9 mouse cellular contexts compared by ENCODE assay signal in genomic region chr10:41682546-41683393, GRCm38 (mm10). TPM values are rescaled to one million over a fixed set of nuclear protein-coding genes. Genes with fewer than 3 reads are reported as not detected.
DNase-seq lines count a peak whose midpoint lies in the region; ATAC-seq and TF ChIP-seq lines count a peak whose summit lies in the region.
"Had no signal": no experiment of that assay in that cellular context is flagged by ENCODE, and none has a peak within 500 bp of the region (broad histone marks: within the 10 kb centered on the region; RNA-seq: fewer than 3 reads in every experiment).

No protein-coding gene starts in this region.

- H3K4me1 ChIP-seq in embryonic facial prominence, embryonic 11.5 days (ENCODE audit: control insufficient read depth, insufficient read depth, low read length), result no peaks in the 10 kb centered on the region; the same call in 1 of the 2 replicates
- peaks cover 0 to 2% of the 10 kb centered on the region in 2 experiments; a peak in 1 of 4 replicates for H3K4me1 ChIP-seq in liver, embryonic 14.5 days (replicated peaks; ENCODE audit: control insufficient read depth in 2 of 2, insufficient read depth in 2 of 2, low read length in 1 of 2)
- H3K4me1 ChIP-seq in neural tube, embryonic 13.5 days (replicated peaks), result peaks cover 16% of the 10 kb centered on the region
- H3K4me1 ChIP-seq in testis, adult 2 months (ENCODE audit: control insufficient read depth, insufficient read depth, low read length), result peaks cover 2% of the 10 kb centered on the region; the same call in 1 of the 2 replicates

- no peak overlapping the region for H3ac ChIP-seq in C2C12 (ENCODE audit: control insufficient read depth, insufficient read length, low read depth)

- TF ChIP-seq POLR2A in testis, adult 2 months (IDR thresholded peaks at IDR 0.05; ENCODE audit: control insufficient read depth, low read depth, low read length), result no peak

- H3K4me3 ChIP-seq in C2C12 (ENCODE audit: insufficient read depth, poor library complexity, severe bottlenecking), result no peak overlapping the region
- no peak overlapping the region for H3K4me3 ChIP-seq in embryonic facial prominence, embryonic 11.5 days (ENCODE audit: low read depth, low read length)
- H3K4me3 ChIP-seq in liver, embryonic 14.5 days (ENCODE audit: insufficient read depth in 1 of 2, low read depth in 2 of 2, low read length in 2 of 2), result no peak overlapping the region
- no peak overlapping the region for H3K4me3 ChIP-seq in neural tube, embryonic 13.5 days
- H3K4me3 ChIP-seq in testis, adult 2 months (ENCODE audit: control insufficient read depth, low read depth, low read length), result no peak overlapping the region
- H3K4me3 ChIP-seq: erythroblast, embryonic 14.5 days had no signal

- no peak overlapping the region for H3K4me2 ChIP-seq in embryonic facial prominence, embryonic 11.5 days (ENCODE audit: low read depth, low read length)
- H3K4me2 ChIP-seq in liver, embryonic 14.5 days (ENCODE audit: low read depth), result no peak overlapping the region
- H3K4me2 ChIP-seq in neural tube, embryonic 13.5 days, result no peak overlapping the region

- no peaks in the 10 kb centered on the region for H3K79me2 ChIP-seq in C2C12 (ENCODE audit: control insufficient read depth, insufficient read depth)

- no peak for TF ChIP-seq EP300 in liver, embryonic 14.5 days (IDR thresholded peaks at IDR 0.05; ENCODE audit: low read depth)

- 43% methylated on average over 16 of the region's 16 CpGs for WGBS in embryonic facial prominence, embryonic 11.5 days
- WGBS in liver, embryonic 14.5 days (ENCODE audit: insufficient replicate concordance), result 39% methylated on average over 16 of the region's 16 CpGs
- 40% methylated on average over 16 of the region's 16 CpGs for WGBS in neural tube, embryonic 13.5 days

- H3K27ac ChIP-seq in embryonic facial prominence, embryonic 11.5 days (replicated peaks; ENCODE audit: low read depth, low read length), result no peak overlapping the region
- H3K27ac ChIP-seq in liver, embryonic 14.5 days, result no peak overlapping the region
- H3K27ac ChIP-seq in neural tube, embryonic 13.5 days (replicated peaks), result no peak overlapping the region
- no peak overlapping the region; the same call in 1 of the 2 replicates for H3K27ac ChIP-seq in testis, adult 2 months (ENCODE audit: control insufficient read depth, insufficient read depth, low read depth, low read length)

- TF ChIP-seq CTCF in C2C12 (IDR thresholded peaks at IDR 0.05; ENCODE audit: control insufficient read depth, insufficient read depth, insufficient read length), result peak; percentile 42
- TF ChIP-seq CTCF in liver, embryonic 14.5 days (IDR thresholded peaks at IDR 0.05; ENCODE audit: low read depth), result peak; percentile 89
- TF ChIP-seq CTCF in testis, adult 2 months (IDR thresholded peaks at IDR 0.05; ENCODE audit: control insufficient read depth, insufficient read depth, insufficient replicate concordance, low read depth, low read length), result peak; percentile 62; the same call in 1 of the 2 replicates

- DNase-seq in adrenal gland, postnatal 25 days, result peak; percentile 80
- peak; percentile 90 for DNase-seq in embryonic facial prominence, embryonic 11.5 days (ENCODE audit: low spot score)
- DNase-seq in heart, adult 8-10 months (ENCODE audit: low spot score), result peak; percentile 82
- peak; percentile 84 to 93 for DNase-seq in kidney, postnatal 25 days
- peak; percentile 36 to 47 (median 42) for DNase-seq in liver, embryonic 14.5 days (ENCODE audit: low read depth in 3 of 3, low spot score in 3 of 3)

- H3K27me3 ChIP-seq in C2C12 (ENCODE audit: control insufficient read depth, insufficient read depth, insufficient read length), result peaks cover 6% of the 10 kb centered on the region
- H3K27me3 ChIP-seq in embryonic facial prominence, embryonic 11.5 days (ENCODE audit: control insufficient read depth, insufficient read depth, low read length), result no peaks in the 10 kb centered on the region
- H3K27me3 ChIP-seq in liver, embryonic 14.5 days (ENCODE audit: control insufficient read depth, insufficient read depth, low read length), result no peaks in the 10 kb centered on the region
- peaks cover 17% of the 10 kb centered on the region; the same call in 1 of the 2 replicates for H3K27me3 ChIP-seq in neural tube, embryonic 13.5 days
- no peaks in the 10 kb centered on the region for H3K27me3 ChIP-seq in testis, adult 2 months (ENCODE audit: control insufficient read depth, insufficient read depth, low read length)

- no peaks in the 10 kb centered on the region for H3K79me3 ChIP-seq in C2C12 (ENCODE audit: low read depth)

- H3K9me3 ChIP-seq in embryonic facial prominence, embryonic 11.5 days (replicated peaks; ENCODE audit: control insufficient read depth, low read length), result no peaks in the 10 kb centered on the region
- H3K9me3 ChIP-seq in liver, embryonic 14.5 days (ENCODE audit: control insufficient read depth, low read length), result no peaks in the 10 kb centered on the region
- 0 out of 2 replicates have a peak, but pooled peaks cover 7% of the 10 kb centered on the region for H3K9me3 ChIP-seq in neural tube, embryonic 13.5 days

- no peaks in the 10 kb centered on the region for H3K36me3 ChIP-seq in C2C12 (ENCODE audit: control insufficient read depth, insufficient read depth)
- H3K36me3 ChIP-seq in embryonic facial prominence, embryonic 11.5 days (replicated peaks; ENCODE audit: control insufficient read depth, insufficient read depth, low read depth, low read length), result no peaks in the 10 kb centered on the region
- no peaks in the 10 kb centered on the region for H3K36me3 ChIP-seq in liver, embryonic 14.5 days (replicated peaks; ENCODE audit: control insufficient read depth, insufficient read depth, low read depth)
- H3K36me3 ChIP-seq in neural tube, embryonic 13.5 days, result no peaks in the 10 kb centered on the region
- no peaks in the 10 kb centered on the region for H3K36me3 ChIP-seq in testis, adult 2 months (ENCODE audit: control insufficient read depth, insufficient read depth, low read length)

- no peak for ATAC-seq in embryonic facial prominence, embryonic 11.5 days (replicated peaks; ENCODE audit: insufficient number of reproducible peaks, low FRiP score, low TSS enrichment, low read depth)
- ATAC-seq in liver, embryonic 14.5 days (ENCODE audit: insufficient read depth), result no peak
- ATAC-seq in neural tube, embryonic 13.5 days (ENCODE audit: low read depth), result peak; percentile 54; the same call in 1 of the 2 replicates

- H3K9ac ChIP-seq in embryonic facial prominence, embryonic 11.5 days (replicated peaks; ENCODE audit: low read length), result no peak overlapping the region
- no peak overlapping the region for H3K9ac ChIP-seq in liver, embryonic 14.5 days (replicated peaks)
- H3K9ac ChIP-seq in neural tube, embryonic 13.5 days, result no peak overlapping the region

TF ChIP-seq in C2C12, 6 proteins besides CTCF, POLR2A, EP300 and RAD21:
- TF ChIP-seq MYOD1 (IDR thresholded peaks at IDR 0.05; ENCODE audit: control insufficient read depth, insufficient read length, low read depth) (no peak), FOSL1 (IDR thresholded peaks at IDR 0.05; ENCODE audit: insufficient read depth, low read length, poor library complexity, severe bottlenecking) (no peak), USF1 (IDR thresholded peaks at IDR 0.05; ENCODE audit: low read depth) (no peak), MAX (IDR thresholded peaks at IDR 0.05) (no peak), CEBPB (IDR thresholded peaks at IDR 0.05; ENCODE audit: low read depth) (no peak), MYOG (IDR thresholded peaks at IDR 0.05; ENCODE audit: control insufficient read depth, extremely low read depth, insufficient read length) (no peak)
TF ChIP-seq in C2C12: peak in this region for 0.

RNA-seq across cellular contexts. Expression of gene Ccdc162, which starts 33.7 kb away (rescaled TPM):
- polyA plus RNA-seq in C2C12 (2012; fragmentation: generic; extraction: Trizol), result 0.13 TPM
- total RNA-seq in adrenal gland, postnatal 25 days (2021), result 0.39 and 0.76 TPM in 2 replicates
- polyA plus RNA-seq in embryonic facial prominence, embryonic 11.5 days (2014; fragmentation: Nextera tagmentation; extraction: Ambion mirVana), result 0.24 and 0.69 TPM in 2 replicates
- under 1 TPM in 1 of 4 experiments, not detected in 3; 0.20 TPM for total RNA-seq in heart, adult 8-10 months (2022)
- 0.01 and 0.07 TPM in 2 replicates for polyA plus RNA-seq in liver, embryonic 14.5 days (2012; rRNA removed)
- 0.10 and 0.21 TPM in 2 replicates for polyA plus RNA-seq in liver, embryonic 14.5 days (2014; fragmentation: Nextera tagmentation; extraction: Ambion mirVana)
- polyA plus RNA-seq in neural tube, embryonic 13.5 days (2015; fragmentation: Nextera tagmentation; extraction: Ambion mirVana), result 0.56 and 0.85 TPM in 2 replicates
- polyA plus RNA-seq in testis, adult 2 months (2012; rRNA removed), result 0.56 and 1.3 TPM in 2 replicates
- polyA plus RNA-seq: erythroblast, embryonic 14.5 days had no signal
